Mouse (Mus musculus) spleen, adult 2 months (tissue): ENCODE measurements around the gene Lrrc72.

Experiments used
- CTCF ChIP-seq: fragments of 200-500 bp; IDR thresholded peaks from 2 replicates; pipeline ENCODE4 v1.5.1; 2011; ENCODE audit warnings: mild to moderate bottlenecking, inconsistent platforms; ENCODE audit not compliant: insufficient read depth, insufficient read length, insufficient replicate concordance; ENCODE audit errors: extremely low read depth
- POLR2A ChIP-seq: fragments of 200-500 bp; IDR thresholded peaks from 2 replicates; pipeline ENCODE4 v1.6.1; 2011; ENCODE audit warnings: low read depth, low read length, inconsistent platforms

DNA sequence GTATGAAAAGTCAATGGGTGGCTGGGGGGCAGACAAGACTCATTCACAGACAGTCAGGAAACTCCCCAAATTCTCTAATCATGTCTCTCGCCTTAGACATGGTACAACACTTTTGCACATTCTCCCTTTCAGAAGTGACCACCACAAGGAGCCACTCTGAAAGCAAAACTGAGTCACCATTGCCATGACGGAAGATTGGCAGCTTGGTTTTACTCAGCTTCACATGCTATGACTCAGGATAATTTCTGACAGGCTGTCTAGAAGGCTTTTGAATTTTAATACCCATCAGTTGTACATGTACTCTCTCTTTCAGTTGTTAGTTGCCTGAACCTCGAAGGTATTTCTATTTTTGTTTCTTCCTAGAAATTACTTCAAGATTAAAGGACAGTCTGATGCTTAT, 12.0 kb downstream of the Lrrc72 start:
- TF ChIP-seq CTCF (no peak), POLR2A (no peak)
